In genomic region chr2:157259720-157260119, GRCm38 (mm10) we compare ENCODE assay signal across 8 mouse cellular contexts. TPM values are rescaled to one million over a fixed set of nuclear protein-coding genes. Genes with fewer than 3 reads are reported as not detected.
DNase-seq lines count a peak whose midpoint lies in the region; ATAC-seq and TF ChIP-seq lines count a peak whose summit lies in the region.

No protein-coding gene starts in this region.

- DNase-seq in cerebellum, adult 18-20 months, result peak; percentile 46 to 66
- DNase-seq in cerebellum, adult 9-10 months, result no peak
- peak; percentile 76 for DNase-seq in brain, adult 2 months (ENCODE audit: low read depth, low spot score)
- DNase-seq in frontal cortex, postnatal 36 days (ENCODE audit: low spot score in 2 of 2), result peak; percentile 48 to 65
- peak; percentile 79 to 83 for DNase-seq in layer of hippocampus, postnatal 10 days (ENCODE audit: low spot score in 2 of 2)
- peak; percentile 57 for DNase-seq in lung, postnatal 25 days (ENCODE audit: low spot score)
- DNase-seq in spleen, adult 2 months (ENCODE audit: low read depth in 1 of 2, low spot score in 2 of 2), result peak; percentile 11 to 66

- H3K4me3 ChIP-seq in spleen, adult 2 months (ENCODE audit: extremely low read depth, insufficient read depth, insufficient read length), result no peak overlapping the region

- H3K36me3 ChIP-seq in spleen, adult 2 months (ENCODE audit: control insufficient read depth, insufficient read depth, low read length), result no peaks in the 10 kb centered on the region

- H3K27ac ChIP-seq in spleen, adult 2 months (ENCODE audit: insufficient read depth, low read length), result no peak overlapping the region

- TF ChIP-seq CTCF in spleen, adult 2 months (IDR thresholded peaks at IDR 0.05; ENCODE audit: extremely low read depth, insufficient read depth, insufficient read length, insufficient replicate concordance), result peak; percentile 80; the same call in 1 of the 2 replicates

- WGBS in spleen, adult 2 months, result 3% methylated on average over 5 of the region's 5 CpGs

- no peak for TF ChIP-seq POLR2A in spleen, adult 2 months (IDR thresholded peaks at IDR 0.05; ENCODE audit: low read depth, low read length)

- H3K27me3 ChIP-seq in spleen, adult 2 months (ENCODE audit: control insufficient read depth, insufficient read depth, low read length), result no peaks in the 10 kb centered on the region

- no peaks in the 10 kb centered on the region for H3K4me1 ChIP-seq in spleen, adult 2 months (ENCODE audit: control insufficient read depth, insufficient read depth, insufficient read length)

- ATAC-seq in CD4-positive, CD25-positive, alpha-beta regulatory T cell, adult 4 months, result peak; percentile 64

RNA-seq across cellular contexts. Expression of gene Rpn2, which starts 19.1 kb away (rescaled TPM):
- polyA plus RNA-seq in CD4-positive, CD25-positive, alpha-beta regulatory T cell, adult 4 months (2017; shearing (Covaris generic)), result 100 to 1,000 TPM; 208 to 271 TPM
- 100 to 1,000 TPM; 137 to 144 TPM for total RNA-seq in layer of hippocampus, postnatal 10 days (2021)
- 95.1 and 103 TPM in 2 replicates for polyA plus RNA-seq in spleen, adult 2 months (2012; rRNA removed)

RNA-seq across cellular contexts. Expression of gene Mroh8, which starts 19.6 kb away (rescaled TPM):
- not detected for polyA plus RNA-seq in CD4-positive, CD25-positive, alpha-beta regulatory T cell, adult 4 months (2017; shearing (Covaris generic))
- under 1 TPM; 0.25 to 0.47 TPM for total RNA-seq in layer of hippocampus, postnatal 10 days (2021)
- polyA plus RNA-seq in spleen, adult 2 months (2012; rRNA removed), result 0.18 and 0.36 TPM in 2 replicates

RNA-seq across cellular contexts. Expression of gene Rbl1, which starts 55.4 kb away (rescaled TPM):
- polyA plus RNA-seq in CD4-positive, CD25-positive, alpha-beta regulatory T cell, adult 4 months (2017; shearing (Covaris generic)), result 10 to 100 TPM; 19.3 to 23.4 TPM
- 1 to 10 TPM; 2.5 to 3.4 TPM for total RNA-seq in layer of hippocampus, postnatal 10 days (2021)
- polyA plus RNA-seq in spleen, adult 2 months (2012; rRNA removed), result 5.0 and 6.7 TPM in 2 replicates
